Comparison of ENCODE assay signal across 10 mouse cellular contexts in genomic region chr8:83342693-83343092, GRCm38 (mm10). TPM values are rescaled to one million over a fixed set of nuclear protein-coding genes. Genes with fewer than 3 reads are reported as not detected.
A peak's percentile ranks its signal among the peaks of the same experiment; 100 is the strongest.
DNase-seq lines count a peak whose midpoint lies in the region; ATAC-seq and TF ChIP-seq lines count a peak whose summit lies in the region.
"Had no signal": no experiment of that assay in that cellular context is flagged by ENCODE, and none has a peak within 500 bp of the region (broad histone marks: within the 10 kb centered on the region; RNA-seq: fewer than 3 reads in every experiment).

No protein-coding gene starts in this region.

- no peaks in the 10 kb centered on the region for H3K27me3 ChIP-seq in hindbrain, postnatal 0 days (ENCODE audit: insufficient read depth, low read length)
- no peaks in the 10 kb centered on the region for H3K27me3 ChIP-seq in hindbrain, embryonic 16.5 days (replicated peaks; ENCODE audit: control insufficient read depth, insufficient read depth, low read length)
- no peaks in the 10 kb centered on the region for H3K27me3 ChIP-seq in midbrain, postnatal 0 days (ENCODE audit: insufficient read depth, low read length)
- H3K27me3 ChIP-seq in midbrain, embryonic 15.5 days (replicated peaks): no peaks in the 10 kb centered on the region
- H3K27me3 ChIP-seq: liver, embryonic 15.5 days had no signal

- no peak overlapping the region for H3K9ac ChIP-seq in hindbrain, postnatal 0 days (replicated peaks; ENCODE audit: low read length)
- no peak overlapping the region for H3K9ac ChIP-seq in hindbrain, embryonic 16.5 days (ENCODE audit: low read depth, low read length)
- H3K9ac ChIP-seq in midbrain, postnatal 0 days (replicated peaks; ENCODE audit: low read length, poor library complexity, severe bottlenecking): no peak overlapping the region
- no peak overlapping the region for H3K9ac ChIP-seq in midbrain, embryonic 15.5 days
- H3K9ac ChIP-seq: liver, embryonic 15.5 days had no signal

- no peak overlapping the region for H3K4me3 ChIP-seq in hindbrain, postnatal 0 days (ENCODE audit: low read length)
- H3K4me3 ChIP-seq in hindbrain, embryonic 16.5 days (ENCODE audit: low read length): no peak overlapping the region
- H3K4me3 ChIP-seq in midbrain, postnatal 0 days (ENCODE audit: low read depth, low read length): no peak overlapping the region
- no peak overlapping the region for H3K4me3 ChIP-seq in midbrain, embryonic 15.5 days
- H3K4me3 ChIP-seq: liver, embryonic 15.5 days had no signal

- H3K9me3 ChIP-seq in hindbrain, postnatal 0 days (ENCODE audit: low read length): no peaks in the 10 kb centered on the region
- no peaks in the 10 kb centered on the region for H3K9me3 ChIP-seq in hindbrain, embryonic 16.5 days (ENCODE audit: control insufficient read depth, low read length)
- H3K9me3 ChIP-seq in midbrain, postnatal 0 days (ENCODE audit: low read length): no peaks in the 10 kb centered on the region
- H3K9me3 ChIP-seq in midbrain, embryonic 15.5 days: no peaks in the 10 kb centered on the region
- H3K9me3 ChIP-seq: liver, embryonic 15.5 days had no signal

- no peak overlapping the region for H3K4me2 ChIP-seq in hindbrain, postnatal 0 days (ENCODE audit: low read depth, low read length)
- no peak overlapping the region for H3K4me2 ChIP-seq in hindbrain, embryonic 16.5 days (ENCODE audit: low read length)
- H3K4me2 ChIP-seq in midbrain, postnatal 0 days (ENCODE audit: low read depth, low read length, poor library complexity, severe bottlenecking): no peak overlapping the region
- no peak overlapping the region for H3K4me2 ChIP-seq in midbrain, embryonic 15.5 days
- H3K4me2 ChIP-seq: liver, embryonic 15.5 days had no signal

- ATAC-seq in hindbrain, postnatal 0 days: no peak
- no peak for ATAC-seq in hindbrain, embryonic 16.5 days
- ATAC-seq in midbrain, postnatal 0 days (ENCODE audit: low FRiP score): no peak
- ATAC-seq in midbrain, embryonic 15.5 days (replicated peaks): no peak
- ATAC-seq: intestine, embryonic 16.5 days had no signal

- H3K27ac ChIP-seq in hindbrain, postnatal 0 days: no peak overlapping the region
- no peak overlapping the region for H3K27ac ChIP-seq in hindbrain, embryonic 16.5 days (ENCODE audit: low read depth, low read length)
- no peak overlapping the region for H3K27ac ChIP-seq in midbrain, postnatal 0 days (ENCODE audit: low read depth, low read length)
- H3K27ac ChIP-seq in midbrain, embryonic 15.5 days: no peak overlapping the region
- H3K27ac ChIP-seq: liver, embryonic 15.5 days had no signal

- H3K36me3 ChIP-seq in hindbrain, postnatal 0 days (ENCODE audit: insufficient read depth, low read length): no peaks in the 10 kb centered on the region
- H3K36me3 ChIP-seq in hindbrain, embryonic 16.5 days (ENCODE audit: control insufficient read depth, insufficient read depth, low read length): no peaks in the 10 kb centered on the region
- no peaks in the 10 kb centered on the region for H3K36me3 ChIP-seq in midbrain, postnatal 0 days (ENCODE audit: insufficient read depth, low read length)
- no peaks in the 10 kb centered on the region for H3K36me3 ChIP-seq in midbrain, embryonic 15.5 days (replicated peaks)
- H3K36me3 ChIP-seq: liver, embryonic 15.5 days had no signal

- H3K4me1 ChIP-seq in hindbrain, postnatal 0 days (ENCODE audit: insufficient read depth, low read length): no peaks in the 10 kb centered on the region
- H3K4me1 ChIP-seq in hindbrain, embryonic 16.5 days (ENCODE audit: control insufficient read depth, insufficient read depth, low read depth, low read length): no peaks in the 10 kb centered on the region
- H3K4me1 ChIP-seq in midbrain, postnatal 0 days (ENCODE audit: insufficient read depth, low read length): no peaks in the 10 kb centered on the region
- H3K4me1 ChIP-seq in midbrain, embryonic 15.5 days: no peaks in the 10 kb centered on the region
- H3K4me1 ChIP-seq: liver, embryonic 15.5 days had no signal

- peak; percentile 78 for DNase-seq in hindbrain, postnatal 0 days (ENCODE audit: low spot score)
- peak; percentile 67 for DNase-seq in midbrain, postnatal 0 days (ENCODE audit: low spot score)
- DNase-seq in brain, adult 2 months (ENCODE audit: low read depth, low spot score): peak; percentile 48
- DNase-seq in urinary bladder, postnatal 14 days (ENCODE audit: low spot score): no peak
- DNase-seq in gastrocnemius, postnatal 4 days (ENCODE audit: low spot score in 2 of 2): no peak

- peak; percentile 53 for TF ChIP-seq CTCF in hindbrain, postnatal 0 days (IDR thresholded peaks at IDR 0.05; ENCODE audit: low read depth)
- peak; percentile 69 for TF ChIP-seq CTCF in midbrain, postnatal 0 days (IDR thresholded peaks at IDR 0.05)

RNA-seq across cellular contexts. Expression of gene Mgat4d, which starts 5.6 kb away (rescaled TPM):
- not detected in 2 replicates for total RNA-seq in hindbrain, postnatal 0 days (2014; rRNA removed)
- polyA plus RNA-seq in hindbrain, postnatal 0 days (2015; fragmentation: Nextera tagmentation; extraction: Ambion mirVana): not detected in 2 replicates
- polyA plus RNA-seq in hindbrain, embryonic 16.5 days (2015; fragmentation: Nextera tagmentation; extraction: Ambion mirVana): not detected in 2 replicates
- total RNA-seq in midbrain, postnatal 0 days (2014; rRNA removed): not detected in 2 replicates
- not detected in 2 replicates for polyA plus RNA-seq in midbrain, postnatal 0 days (2015; fragmentation: Nextera tagmentation; extraction: Ambion mirVana)
- not detected in 2 replicates for polyA plus RNA-seq in midbrain, embryonic 15.5 days (2015; fragmentation: Nextera tagmentation; extraction: Ambion mirVana)
- total RNA-seq in gastrocnemius, postnatal 4 days (2021): not detected
- total RNA-seq: neutrophil, adult 5-6 weeks had no signal
- polyA plus RNA-seq: intestine, embryonic 16.5 days; liver, embryonic 15.5 days had no signal

RNA-seq across cellular contexts. Expression of gene Elmod2, which starts 10.4 kb away (rescaled TPM):
- total RNA-seq in hindbrain, postnatal 0 days (2014; rRNA removed): 13.7 and 14.4 TPM in 2 replicates
- 10.6 and 12.0 TPM in 2 replicates for polyA plus RNA-seq in hindbrain, postnatal 0 days (2015; fragmentation: Nextera tagmentation; extraction: Ambion mirVana)
- 18.5 and 21.6 TPM in 2 replicates for polyA plus RNA-seq in hindbrain, embryonic 16.5 days (2015; fragmentation: Nextera tagmentation; extraction: Ambion mirVana)
- total RNA-seq in midbrain, postnatal 0 days (2014; rRNA removed): 22.8 and 26.0 TPM in 2 replicates
- polyA plus RNA-seq in midbrain, postnatal 0 days (2015; fragmentation: Nextera tagmentation; extraction: Ambion mirVana): 12.9 and 13.5 TPM in 2 replicates
- 26.4 and 31.0 TPM in 2 replicates for polyA plus RNA-seq in midbrain, embryonic 15.5 days (2015; fragmentation: Nextera tagmentation; extraction: Ambion mirVana)
- total RNA-seq in gastrocnemius, postnatal 4 days (2021): 10 to 100 TPM; 10.0 to 11.5 TPM

RNA-seq across cellular contexts. Expression of gene Clgn, which starts 47.0 kb away (rescaled TPM):
- total RNA-seq in hindbrain, postnatal 0 days (2014; rRNA removed): 5.4 and 5.5 TPM in 2 replicates
- polyA plus RNA-seq in hindbrain, postnatal 0 days (2015; fragmentation: Nextera tagmentation; extraction: Ambion mirVana): 13.1 and 13.3 TPM in 2 replicates
- polyA plus RNA-seq in hindbrain, embryonic 16.5 days (2015; fragmentation: Nextera tagmentation; extraction: Ambion mirVana): 15.8 and 17.0 TPM in 2 replicates
- 5.6 and 7.4 TPM in 2 replicates for total RNA-seq in midbrain, postnatal 0 days (2014; rRNA removed)
- 11.4 and 11.6 TPM in 2 replicates for polyA plus RNA-seq in midbrain, postnatal 0 days (2015; fragmentation: Nextera tagmentation; extraction: Ambion mirVana)
- polyA plus RNA-seq in midbrain, embryonic 15.5 days (2015; fragmentation: Nextera tagmentation; extraction: Ambion mirVana): 10.0 and 10.4 TPM in 2 replicates
- under 1 TPM in 1 of 2 experiments, not detected in 1; 0.10 TPM for total RNA-seq in gastrocnemius, postnatal 4 days (2021)
- total RNA-seq: neutrophil, adult 5-6 weeks had no signal

RNA-seq across cellular contexts. Expression of gene Ucp1, which starts 52.5 kb away (rescaled TPM):
- total RNA-seq in hindbrain, postnatal 0 days (2014; rRNA removed): 0.29 and 0.31 TPM in 2 replicates
- polyA plus RNA-seq in hindbrain, postnatal 0 days (2015; fragmentation: Nextera tagmentation; extraction: Ambion mirVana): 0.09 and 0.14 TPM in 2 replicates
- polyA plus RNA-seq in hindbrain, embryonic 16.5 days (2015; fragmentation: Nextera tagmentation; extraction: Ambion mirVana): 0.12 and 0.21 TPM in 2 replicates
- total RNA-seq in midbrain, postnatal 0 days (2014; rRNA removed): 0.52 TPM in 1 of 2 replicates, not detected in the other
- 0.15 TPM in 1 of 2 replicates, not detected in the other for polyA plus RNA-seq in midbrain, postnatal 0 days (2015; fragmentation: Nextera tagmentation; extraction: Ambion mirVana)
- 0.10 and 0.27 TPM in 2 replicates for polyA plus RNA-seq in midbrain, embryonic 15.5 days (2015; fragmentation: Nextera tagmentation; extraction: Ambion mirVana)
- under 1 TPM in 1 of 2 experiments, not detected in 1; 0.81 TPM for total RNA-seq in gastrocnemius, postnatal 4 days (2021)
- total RNA-seq: neutrophil, adult 5-6 weeks had no signal
- polyA plus RNA-seq: intestine, embryonic 16.5 days; liver, embryonic 15.5 days had no signal

Comparison
In these comparisons a context has a peak if more than half of its experiments do, and no peak if none do; other contexts are left out.
1. DNase-seq: peak in hindbrain, postnatal 0 days (single experiment), midbrain, postnatal 0 days (single experiment) and brain, adult 2 months (single experiment); none in urinary bladder, postnatal 14 days (single experiment) and gastrocnemius, postnatal 4 days (0 of 2).